Mouse (Mus musculus) gastrocnemius, postnatal 4 days (tissue): ENCODE results near the gene Gtsf1. TPM values are rescaled to one million over a fixed set of nuclear protein-coding genes. Genes with fewer than 3 reads are reported as not detected.

ENCODE experiments used
- DNase-seq, 2 experiments: peaks; one replicate each; pipeline ENCODE4 v3.0.0; 2021 to 2022; ENCODE audit warnings: low spot score in 2 of 2, mixed read lengths in 2 of 2
- total RNA-seq, 2 experiments: library from RNA; stranded (reverse); gene quantifications; 2 replicates each; pipeline ENCODE4 v1.2.3; 2021

Gene Gtsf1
- total RNA-seq, 2 experiments from 2014 or later, result not detected

GRCm38 (mm10) chr15:103378665-103379356, 51.5 kb downstream of the Gtsf1 start:
- no peak for DNase-seq

- DNase-seq, result no peak
Observed at GRCm38 (mm10) chr15:103377752-103378664, 52.3 kb downstream of the Gtsf1 start.

GRCm38 (mm10) chr15:103376837-103377269, 53.4 kb downstream of the Gtsf1 start:
- DNase-seq, result no peak

DNA sequence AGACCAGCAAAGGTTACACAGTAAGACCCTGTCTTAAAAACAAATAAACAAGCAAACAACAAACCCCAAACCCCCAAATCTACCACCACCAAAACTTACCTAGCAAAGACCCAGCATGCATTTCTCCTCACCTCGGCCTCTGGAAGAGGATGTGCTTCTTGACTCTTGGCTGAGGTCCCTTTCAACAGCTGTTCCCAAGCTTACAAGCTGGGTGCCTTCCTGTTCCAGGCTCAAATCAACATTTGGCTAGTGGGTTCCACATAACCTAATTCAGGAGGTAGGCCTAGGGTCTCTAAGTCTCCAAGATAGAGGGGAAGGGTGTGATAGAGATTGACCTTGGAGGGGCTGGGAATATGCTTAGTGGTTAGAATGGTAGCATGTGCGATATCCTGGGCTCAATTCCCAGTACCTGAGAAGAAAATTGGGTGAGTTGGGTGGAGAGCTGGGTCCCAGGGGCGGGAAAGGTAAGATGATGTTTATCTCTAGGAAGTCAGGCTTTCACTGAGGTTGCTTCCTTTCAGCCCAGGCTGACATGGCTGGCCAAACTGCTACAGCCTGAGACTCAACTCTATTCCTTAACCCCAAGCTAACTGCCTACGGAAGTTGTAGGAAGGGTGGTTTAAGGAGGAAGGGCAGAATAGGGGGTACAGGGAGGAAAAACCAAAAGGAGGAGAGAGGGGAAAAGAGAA, 55.0 kb downstream of the Gtsf1 start:
- DNase-seq, result no peak

GRCm38 (mm10) chr15:103372461-103372860, 57.8 kb downstream of the Gtsf1 start:
- DNase-seq, result no peak

DNA sequence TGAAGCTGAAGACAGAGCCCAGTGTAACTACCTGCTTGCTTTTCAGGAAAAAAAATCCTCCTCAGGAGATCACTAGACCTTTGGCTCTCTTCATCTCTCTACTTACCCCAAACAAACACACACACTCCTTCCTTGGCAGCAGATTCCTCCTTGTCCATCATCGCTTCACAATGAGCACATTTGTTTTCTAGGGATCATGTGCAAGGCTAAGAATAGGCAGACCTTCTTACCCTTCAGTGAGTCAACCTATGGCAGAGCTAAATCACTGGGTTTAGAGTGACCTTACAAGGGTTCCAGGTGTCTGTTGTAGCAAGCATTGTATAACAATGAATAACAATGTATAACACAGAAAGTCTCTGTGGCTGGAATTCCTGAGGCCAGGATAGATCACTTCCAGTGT, 58.5 kb downstream of the Gtsf1 start:
- DNase-seq, result no peak

- peak in 1 of 2 experiments; percentile 44 for DNase-seq
Observed at GRCm38 (mm10) chr15:103371208-103371607, 59.1 kb downstream of the Gtsf1 start.

DNA sequence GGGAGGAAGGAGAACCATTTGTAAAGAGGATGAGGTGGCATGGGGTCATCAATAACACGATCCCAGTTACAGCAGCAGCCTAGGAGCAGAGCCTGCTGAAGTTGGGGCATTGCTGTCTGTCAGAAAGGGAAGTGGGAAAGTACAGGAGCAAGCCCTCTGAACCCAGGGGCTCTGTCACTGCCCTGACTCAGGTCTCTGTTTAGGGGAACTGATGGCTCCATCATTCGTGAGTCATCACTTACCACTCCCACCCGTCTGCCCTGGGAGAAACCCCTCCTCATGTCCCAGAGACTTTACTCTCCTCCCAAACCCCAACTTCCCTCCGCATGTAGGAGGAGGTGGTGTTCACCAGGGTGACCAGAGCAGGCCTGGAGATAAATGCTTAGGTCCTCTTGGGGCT, 59.8 kb downstream of the Gtsf1 start:
- DNase-seq, result no peak

- no peak for DNase-seq
Observed at GRCm38 (mm10) chr15:103369123-103369522, 61.1 kb downstream of the Gtsf1 start.

DNA sequence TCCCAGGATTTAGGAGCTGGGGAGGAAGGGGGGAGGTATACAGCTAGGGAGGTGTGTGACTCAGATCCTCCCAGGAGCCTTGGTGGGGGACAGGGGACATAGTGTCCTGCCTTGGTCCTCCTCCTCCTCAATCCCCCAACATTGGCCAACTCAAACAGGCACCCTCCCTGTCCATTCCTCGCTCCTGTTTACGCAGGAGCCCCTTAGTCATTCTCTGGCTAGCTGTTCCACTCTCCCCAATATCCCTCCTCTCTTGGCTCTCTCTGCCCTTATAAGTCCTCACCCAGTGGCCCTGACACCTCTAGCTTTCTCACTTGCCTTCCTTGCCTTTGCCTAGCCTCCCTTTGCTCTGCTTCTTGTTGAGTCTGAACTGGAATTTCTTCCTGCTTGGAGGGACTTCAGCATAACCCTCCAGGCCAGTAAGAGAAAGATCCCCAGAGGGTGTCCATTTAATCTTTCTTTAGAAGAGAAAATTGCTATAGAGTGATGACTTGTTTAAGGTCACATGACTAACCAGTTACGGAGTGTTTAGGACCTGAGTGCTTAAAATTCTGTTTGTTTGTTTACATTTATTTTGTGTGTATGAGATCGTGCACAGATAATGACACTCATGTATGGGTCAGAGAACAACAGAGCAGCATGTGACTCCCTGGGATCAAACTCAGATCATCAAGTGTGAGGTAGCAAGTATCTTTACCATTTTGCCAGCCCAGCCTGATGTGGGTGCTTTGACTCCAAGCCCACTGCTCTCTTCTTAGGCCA, 61.9 kb downstream of the Gtsf1 start:
- DNase-seq, result no peak

DNA sequence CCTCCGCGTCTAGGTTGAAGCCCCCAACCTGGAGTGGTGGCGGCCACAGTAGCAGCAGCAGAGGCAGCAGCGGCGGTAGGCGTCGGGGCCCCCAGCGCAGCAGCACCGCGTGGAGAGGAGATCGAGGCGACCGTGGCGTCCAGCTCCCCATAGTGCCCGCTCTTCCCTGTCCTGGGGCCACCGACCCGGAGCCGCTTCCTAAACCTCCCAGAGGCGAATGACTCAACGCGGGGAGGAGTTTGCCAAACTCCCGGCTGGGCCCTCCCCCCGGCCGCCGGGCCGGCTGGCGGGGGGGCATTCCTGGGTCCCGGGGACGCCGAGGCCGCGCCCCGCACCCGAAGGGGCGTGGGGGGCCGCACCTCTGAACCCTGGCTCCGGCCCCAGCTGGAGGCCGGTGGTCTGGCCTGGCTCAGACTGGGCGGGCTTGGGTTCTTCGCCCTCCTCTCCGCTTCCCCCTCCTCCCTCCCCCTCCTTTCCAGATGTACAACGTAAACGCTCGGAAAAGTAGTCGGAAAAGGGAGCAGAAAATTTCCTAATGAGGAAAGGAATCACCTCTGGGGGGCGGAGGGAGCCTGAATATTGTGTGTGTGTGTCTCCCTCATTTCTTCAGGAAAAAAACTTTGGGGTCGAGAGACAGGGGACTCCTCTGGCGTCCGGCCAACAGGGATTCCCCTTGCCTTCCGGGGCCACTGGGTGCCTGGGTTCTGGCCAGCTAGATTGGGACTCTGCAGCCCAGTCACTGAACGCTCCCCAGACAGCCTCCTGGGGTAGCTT, 63.7 kb downstream of the Gtsf1 start, which contains the start of gene Itga5:
Gene Itga5, minus strand, starts transcription at position 388 of the 774 bp plus-strand sequence.
- peak; percentile 63 to 80 for DNase-seq

DNA sequence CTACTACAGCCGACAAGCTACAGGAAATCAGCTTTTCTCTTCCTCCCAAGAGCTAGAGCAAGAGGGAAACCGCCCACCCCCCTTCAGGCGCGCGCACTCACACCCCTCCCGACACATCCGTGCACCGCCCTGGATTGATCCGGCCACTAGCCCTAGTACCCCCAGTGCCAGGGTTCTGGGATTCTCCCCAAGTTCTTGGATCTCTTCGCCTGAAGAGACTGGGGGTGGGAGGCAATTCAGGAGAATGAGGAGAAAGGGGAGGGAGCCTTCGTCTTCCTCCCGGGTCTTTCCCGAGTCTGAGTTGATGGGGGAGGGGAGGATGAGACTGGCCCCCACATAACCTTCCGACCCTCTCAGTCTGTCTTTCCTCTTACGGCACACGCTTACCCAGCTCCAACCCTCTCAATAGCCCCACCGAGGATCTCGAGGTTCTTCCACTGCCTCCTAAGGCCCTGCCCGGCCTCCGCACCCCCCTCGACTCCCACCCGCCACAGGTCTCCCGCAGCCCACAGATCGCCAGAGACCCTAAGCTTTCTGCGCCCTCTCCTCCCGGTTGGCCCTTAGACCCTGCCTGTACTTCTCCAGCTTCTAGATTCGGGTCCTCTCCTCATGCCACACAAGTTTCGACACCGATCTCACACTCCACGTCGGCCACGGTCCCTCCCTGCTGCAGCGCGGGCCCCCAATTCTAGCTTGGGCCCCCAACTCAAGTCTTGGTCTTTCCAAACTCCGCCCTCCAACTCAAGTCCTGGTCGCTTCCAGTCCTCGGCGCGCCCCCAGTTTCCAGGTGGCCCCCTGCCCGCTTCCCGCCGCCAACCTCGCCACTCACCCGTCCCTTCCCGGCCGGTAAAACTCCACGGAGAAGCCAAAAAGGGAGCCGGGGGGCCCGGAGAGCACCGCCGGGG, 64.5 kb downstream of the Gtsf1 start:
- peak in 1 of 2 experiments; percentile 62 for DNase-seq

DNA sequence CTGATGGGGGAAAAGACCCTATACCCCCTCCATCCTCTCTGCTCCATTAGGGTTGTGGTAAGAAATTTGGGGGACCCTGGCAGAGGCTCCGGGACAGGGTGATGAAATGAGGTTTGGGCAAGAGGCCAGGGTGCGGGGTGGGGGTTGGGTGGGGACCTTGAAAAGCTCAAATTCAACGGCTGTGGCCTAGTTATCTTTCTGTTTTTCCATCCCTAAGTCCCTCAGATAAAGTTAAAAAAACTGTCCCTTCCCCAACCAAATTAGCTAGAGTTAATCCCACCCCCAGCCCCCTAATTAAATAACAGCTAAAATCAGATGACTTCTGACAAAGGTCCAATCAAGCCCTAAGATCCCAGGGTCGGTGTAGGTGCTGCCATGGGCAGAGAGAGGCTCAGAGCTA, 65.5 kb downstream of the Gtsf1 start:
- DNase-seq, result no peak

GRCm38 (mm10) chr15:103363809-103364208, 66.5 kb downstream of the Gtsf1 start:
- DNase-seq, result no peak

- DNase-seq, result no peak
Observed at GRCm38 (mm10) chr15:103362950-103363349, 67.3 kb downstream of the Gtsf1 start.

DNA sequence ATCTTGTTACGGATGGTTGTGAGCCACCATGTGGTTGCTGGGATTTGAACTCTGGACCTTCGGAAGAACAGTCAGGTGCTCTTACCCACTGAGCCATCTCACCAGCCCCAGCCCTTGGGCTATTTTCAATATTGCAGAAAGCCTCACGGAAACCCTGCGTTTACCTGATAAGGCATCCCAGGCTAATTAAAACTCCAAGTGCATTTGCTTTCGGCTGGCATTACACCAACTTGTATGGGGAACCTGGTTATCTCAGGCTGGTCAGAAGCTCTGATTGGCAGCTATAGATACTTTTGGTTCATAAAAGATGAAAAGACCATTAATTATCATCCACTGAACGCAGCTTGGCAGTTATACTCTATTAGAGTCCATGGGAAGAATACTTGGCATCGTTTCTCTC, 67.9 kb downstream of the Gtsf1 start:
- DNase-seq, result no peak

GRCm38 (mm10) chr15:103361269-103361668, 69.0 kb downstream of the Gtsf1 start:
- DNase-seq, result no peak

DNA sequence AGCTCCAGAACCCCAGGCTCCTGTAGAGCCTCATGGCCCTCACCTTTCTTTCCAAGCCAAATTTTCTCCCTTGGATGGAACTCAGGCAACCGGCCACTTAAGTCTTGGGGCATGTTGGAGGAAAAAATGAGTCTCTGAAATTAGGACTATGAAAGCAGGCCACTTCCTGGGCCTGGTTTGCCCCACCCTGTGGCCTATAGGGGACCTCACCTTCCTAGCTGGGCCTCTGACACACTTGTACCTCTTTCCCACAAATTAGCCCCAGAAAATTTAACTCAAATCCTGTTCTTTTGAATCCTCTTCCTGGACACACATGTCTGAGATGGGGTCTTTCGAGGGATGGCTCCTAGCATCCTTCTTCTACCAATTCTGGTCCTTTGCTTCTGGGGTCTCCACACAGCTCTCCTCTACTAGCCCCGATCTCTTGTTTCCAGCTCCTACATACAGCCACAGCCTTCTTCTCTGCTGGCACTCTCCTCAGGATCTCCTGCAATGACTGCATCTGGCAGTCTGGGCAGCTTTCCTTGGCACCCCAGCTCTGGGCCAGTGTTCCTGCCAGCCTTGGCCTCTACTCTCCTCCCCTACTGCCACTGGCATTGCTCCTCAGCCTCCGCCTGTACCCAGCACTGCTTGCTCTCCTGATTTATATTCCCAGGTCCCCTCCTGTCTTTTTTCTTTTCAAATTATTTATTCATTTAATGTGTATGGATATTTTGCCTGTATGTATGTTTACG, 70.2 kb downstream of the Gtsf1 start:
- DNase-seq, result peak in 1 of 2 experiments; percentile 48
